Mouse (Mus musculus) forebrain, embryonic 16.5 days (tissue): ENCODE results near the gene Sync. TPM values are rescaled to one million over a fixed set of nuclear protein-coding genes. Genes with fewer than 3 reads are reported as not detected.

Experiments used
- ATAC-seq: fragments of 200-750 bp; cut with Nextera tagmentation; 2 replicates; pipeline ENCODE4 v1.8.0; 2017; ENCODE audit warnings: mild to moderate bottlenecking, moderate library complexity
- H3K27ac ChIP-seq: fragments of 300-500 bp; sonication (generic); 2 replicates; pipeline ENCODE4 v1.5.1; 2014; ENCODE audit warnings: low read length, control low read depth
- H3K27me3 ChIP-seq: fragments of 300-500 bp; sonication (generic); replicated peaks from 2 replicates; pipeline ENCODE4 v1.6.1; 2014; ENCODE audit warnings: low read length; ENCODE audit not compliant: control insufficient read depth, insufficient read depth
- H3K36me3 ChIP-seq: fragments of 300-500 bp; sonication (generic); 2 replicates; pipeline ENCODE4 v1.6.1; 2014; ENCODE audit not compliant: control insufficient read depth, insufficient read depth
- H3K4me1 ChIP-seq: fragments of 300-500 bp; sonication (generic); replicated peaks from 2 replicates; pipeline ENCODE4 v1.6.1; 2014; ENCODE audit warnings: low read length; ENCODE audit not compliant: control insufficient read depth, insufficient read depth
- H3K4me2 ChIP-seq: fragments of 300-500 bp; sonication (generic); 2 replicates; pipeline ENCODE4 v1.6.1; 2014; ENCODE audit warnings: mild to moderate bottlenecking, low read length, control low read depth
- H3K4me3 ChIP-seq: fragments of 300-500 bp; sonication (generic); replicated peaks from 2 replicates; pipeline ENCODE4 v1.5.1; 2014; ENCODE audit warnings: mild to moderate bottlenecking, low read length, control low read depth
- H3K9ac ChIP-seq: fragments of 300-500 bp; sonication (generic); replicated peaks from 2 replicates; pipeline ENCODE4 v1.6.1; 2014; ENCODE audit warnings: low read depth, low read length, control low read depth
- H3K9me3 ChIP-seq: fragments of 300-500 bp; sonication (generic); 2 replicates; pipeline ENCODE4 v1.6.1; 2016; ENCODE audit warnings: low read length; ENCODE audit not compliant: control insufficient read depth
- WGBS: fragments of 180-500 bp; shearing (Covaris S2); extraction: QIAGEN DNeasy Blood & Tissue Kit; methylation state at CpG from one replicate; pipeline ENCODE4 v1.1.7; 2014; 5-methylcytosine and 5-hydroxymethylcytosine counted together
- polyA plus RNA-seq: library from polyadenylated mRNA; unstranded; fragments of >200 nt; fragmentation: Nextera tagmentation; extraction: Ambion mirVana; gene quantifications from 2 replicates; pipeline ENCODE4 v1.2.1, GENCODE M21; 2015

Sync gene
- polyA plus RNA-seq, 1 experiment from 2014 or later: 0.38 TPM

DNA sequence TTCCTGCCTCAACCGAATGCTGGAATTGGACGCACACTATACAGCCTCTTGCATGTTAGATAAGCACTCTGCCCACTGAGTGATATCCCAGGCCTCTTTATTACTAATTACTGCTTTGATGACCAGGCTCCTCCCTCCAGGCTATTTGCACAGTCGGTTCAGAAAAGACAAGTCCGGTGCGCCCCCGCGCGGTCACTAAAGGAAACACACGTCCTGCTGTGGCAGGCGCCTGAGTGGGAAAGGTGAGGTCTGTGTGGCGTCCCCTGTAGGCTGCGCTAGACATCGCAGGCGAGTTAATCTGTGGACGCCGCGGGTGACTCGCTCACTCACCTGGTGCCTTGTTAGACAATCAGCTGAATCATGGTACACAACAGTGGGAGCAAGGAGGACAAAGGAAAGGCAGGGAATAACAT lies 11.0 kb upstream of the Sync start:
- WGBS: 3% methylated on average over 18 of the region's 18 CpGs
- peak; percentile 59 for ATAC-seq
- Histone ChIP-seq H3K36me3 (no peaks in the 10 kb centered on the region), H3K9ac (no peak overlapping the region), H3K4me1 (peaks cover 4% of the 10 kb centered on the region; the same call in 1 of the 2 replicates), H3K4me3 (no peak overlapping the region), H3K27me3 (no peaks in the 10 kb centered on the region), H3K27ac (no peak overlapping the region), H3K9me3 (no peaks in the 10 kb centered on the region), H3K4me2 (no peak overlapping the region)

DNA sequence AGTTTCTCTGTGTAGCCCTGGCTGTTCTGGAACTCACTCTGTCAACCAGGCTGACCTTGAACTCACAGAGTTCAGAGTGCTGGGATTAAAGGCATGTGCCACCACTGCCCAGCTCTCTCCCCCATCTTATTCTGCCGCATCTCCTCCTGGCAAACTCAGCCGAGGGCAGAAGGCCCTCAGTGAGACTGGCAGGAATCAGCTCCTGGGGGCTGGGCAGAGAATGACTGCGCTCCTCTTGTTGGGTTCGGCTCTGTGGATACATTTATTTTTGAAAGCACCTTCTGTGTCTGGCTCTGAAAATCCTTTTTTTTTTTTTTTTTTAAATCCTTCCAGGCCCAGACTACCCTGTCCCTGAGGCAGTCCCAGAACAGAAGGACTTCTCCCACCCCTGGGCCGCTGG lies 4.6 kb upstream of the Sync start:
- Histone ChIP-seq H3K4me1 (peaks cover 16% of the 10 kb centered on the region), H3K27me3 (peaks cover 4% of the 10 kb centered on the region; the same call in 1 of the 2 replicates), H3K9ac (no peak overlapping the region), H3K4me2 (no peak overlapping the region), H3K27ac (no peak overlapping the region), H3K4me3 (no peak overlapping the region), H3K36me3 (no peaks in the 10 kb centered on the region), H3K9me3 (no peaks in the 10 kb centered on the region)
- 77% methylated on average over 5 of the region's 5 CpGs for WGBS
- no peak for ATAC-seq

DNA sequence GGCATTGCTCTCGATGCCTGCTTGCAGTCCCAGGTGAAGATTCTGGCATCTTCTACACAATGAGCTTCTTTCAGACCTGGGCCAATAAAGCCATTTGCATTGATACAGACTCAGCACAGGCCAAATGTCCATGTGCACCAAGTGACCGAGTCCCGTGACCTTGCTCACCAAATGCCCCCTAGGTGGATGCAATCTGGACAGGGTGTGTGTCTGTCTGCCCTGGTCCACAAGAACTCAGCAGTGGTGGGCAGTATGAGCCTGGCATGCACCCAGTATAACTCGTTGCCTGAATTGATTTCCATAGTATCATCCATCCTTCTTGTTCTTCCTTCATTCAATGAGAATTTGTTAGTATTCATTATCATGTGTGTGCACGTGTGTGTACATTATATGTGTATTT lies 4.2 kb upstream of the Sync start:
- peaks cover 16% of the 10 kb centered on the region for H3K4me1 ChIP-seq
- H3K9me3 ChIP-seq: no peaks in the 10 kb centered on the region
- no peak overlapping the region for H3K9ac ChIP-seq
- no peak overlapping the region for H3K4me3 ChIP-seq
- H3K36me3 ChIP-seq: no peaks in the 10 kb centered on the region
- no peak overlapping the region for H3K4me2 ChIP-seq
- H3K27me3 ChIP-seq: peaks cover 4% of the 10 kb centered on the region; the same call in 1 of the 2 replicates
- H3K27ac ChIP-seq: no peak overlapping the region
- no peak for ATAC-seq
- 80% methylated on average over 5 of the region's 5 CpGs for WGBS

DNA sequence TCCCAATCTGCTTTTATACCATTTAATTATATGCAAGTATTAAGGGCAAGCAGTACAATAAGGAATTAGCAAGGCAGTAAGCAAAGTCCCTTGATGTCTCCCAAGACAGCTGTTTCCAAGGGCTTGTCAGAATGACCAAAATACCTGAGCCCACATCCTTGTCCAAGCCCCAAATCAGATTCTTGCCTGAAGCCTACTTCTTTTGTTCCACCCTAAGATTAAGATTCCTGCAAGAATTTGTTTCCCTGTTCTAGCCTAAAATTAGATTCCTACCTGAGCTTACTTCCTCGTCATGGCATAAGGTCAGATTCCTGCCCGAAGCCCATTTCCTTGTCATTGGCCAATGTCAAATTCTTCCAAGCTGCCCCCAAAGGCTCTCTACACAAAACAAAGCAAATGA lies 2.7 kb upstream of the Sync start:
- Histone ChIP-seq H3K4me2 (no peak overlapping the region), H3K4me1 (peaks cover 16% of the 10 kb centered on the region), H3K27me3 (peaks cover 4% of the 10 kb centered on the region; the same call in 1 of the 2 replicates), H3K9me3 (no peaks in the 10 kb centered on the region), H3K4me3 (no peak overlapping the region), H3K27ac (no peak overlapping the region), H3K36me3 (no peaks in the 10 kb centered on the region), H3K9ac (no peak overlapping the region)
- 92% methylated on average over 2 of the region's 2 CpGs for WGBS
- ATAC-seq: no peak

DNA sequence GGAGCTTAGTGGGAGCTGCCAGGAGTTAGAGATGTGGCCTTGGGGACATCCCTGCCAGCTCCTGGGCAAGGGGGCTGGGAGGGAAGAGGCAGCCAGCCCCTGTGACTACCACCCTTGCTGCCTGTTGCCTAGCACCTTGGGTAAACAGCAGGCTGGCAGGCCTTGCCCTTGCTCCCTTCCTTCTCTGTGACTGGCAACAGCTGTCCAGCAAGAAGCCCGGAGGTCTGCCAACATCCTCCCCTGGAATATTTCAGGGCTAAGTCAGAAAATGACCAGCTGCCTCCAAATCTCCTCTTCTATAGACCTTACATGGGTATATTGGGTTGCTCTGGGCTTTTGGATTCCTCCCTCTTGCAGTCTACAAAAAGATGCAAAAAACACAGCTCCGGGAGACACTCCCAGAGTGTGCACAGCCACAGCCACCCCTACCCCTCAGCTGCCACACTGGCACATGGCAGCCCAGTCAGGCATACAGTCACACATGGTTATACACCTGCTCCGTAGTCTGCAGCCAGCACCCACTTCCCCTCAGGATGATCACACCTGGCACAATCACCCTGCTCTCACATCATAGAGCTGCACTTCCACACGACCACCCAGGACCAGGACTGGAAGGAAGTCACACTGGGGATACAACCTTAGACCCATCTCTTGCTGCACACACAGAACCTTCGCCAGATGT lies 1.3 kb upstream of the Sync start:
- no peaks in the 10 kb centered on the region for H3K36me3 ChIP-seq
- H3K4me3 ChIP-seq: no peak overlapping the region
- no peak for ATAC-seq
- H3K27me3 ChIP-seq: peaks cover 4% of the 10 kb centered on the region; the same call in 1 of the 2 replicates
- 58% methylated on average over 5 of the region's 5 CpGs for WGBS
- H3K27ac ChIP-seq: no peak overlapping the region
- H3K9me3 ChIP-seq: no peaks in the 10 kb centered on the region
- peaks cover 16% of the 10 kb centered on the region for H3K4me1 ChIP-seq
- no peak overlapping the region for H3K9ac ChIP-seq
- peak overlapping the region; percentile 89; the same call in 1 of the 2 replicates for H3K4me2 ChIP-seq

DNA sequence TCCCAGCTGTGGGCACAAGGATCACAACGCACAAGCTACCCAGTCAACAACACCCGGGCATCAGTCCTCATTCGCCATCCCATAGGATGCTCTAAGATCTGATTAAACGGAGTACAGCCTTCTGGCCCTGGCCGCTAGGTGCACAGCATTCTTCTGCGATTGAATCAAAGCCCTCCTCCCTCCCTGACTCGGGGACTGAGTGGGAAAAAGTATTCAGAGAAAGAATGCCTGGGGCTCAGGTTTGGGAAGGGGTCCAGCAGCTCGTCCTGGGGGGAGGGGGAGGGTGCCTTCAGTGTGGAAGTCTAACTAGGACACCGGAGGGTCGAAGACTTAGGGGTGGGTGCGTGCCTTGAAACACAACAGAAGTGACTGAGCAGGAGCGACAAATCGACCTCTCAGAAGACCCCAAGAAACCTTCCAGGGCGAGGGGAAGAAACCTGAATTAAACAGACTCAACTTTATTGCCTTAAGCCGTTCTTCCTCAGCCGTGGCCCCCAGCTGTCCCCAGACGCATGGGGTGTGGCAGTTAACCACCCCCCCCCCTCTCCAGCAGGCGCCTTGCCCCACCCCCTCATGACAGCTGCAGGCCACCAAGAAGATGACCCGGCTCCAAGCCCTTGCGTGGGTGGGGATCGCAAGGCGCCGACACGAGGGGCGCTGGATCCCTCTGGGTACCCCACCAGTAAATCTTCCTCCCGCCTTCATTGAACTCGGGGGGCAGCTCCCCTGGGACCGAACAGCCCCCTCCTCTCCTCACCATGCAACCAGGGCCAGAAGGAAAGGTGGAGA lies 540 bp upstream of the Sync start:
- Histone ChIP-seq H3K9me3 (no peaks in the 10 kb centered on the region), H3K4me3 (peak overlapping the region; percentile 49), H3K27ac (no peak overlapping the region), H3K4me2 (peak overlapping the region; percentile 89), H3K27me3 (peaks cover 4% of the 10 kb centered on the region; the same call in 1 of the 2 replicates), H3K4me1 (peaks cover 16% of the 10 kb centered on the region), H3K36me3 (no peaks in the 10 kb centered on the region), H3K9ac (peak overlapping the region; percentile 57)
- no peak; the same call in 1 of the 2 replicates for ATAC-seq
- WGBS: under 1% methylated on average over 28 of the region's 28 CpGs

DNA sequence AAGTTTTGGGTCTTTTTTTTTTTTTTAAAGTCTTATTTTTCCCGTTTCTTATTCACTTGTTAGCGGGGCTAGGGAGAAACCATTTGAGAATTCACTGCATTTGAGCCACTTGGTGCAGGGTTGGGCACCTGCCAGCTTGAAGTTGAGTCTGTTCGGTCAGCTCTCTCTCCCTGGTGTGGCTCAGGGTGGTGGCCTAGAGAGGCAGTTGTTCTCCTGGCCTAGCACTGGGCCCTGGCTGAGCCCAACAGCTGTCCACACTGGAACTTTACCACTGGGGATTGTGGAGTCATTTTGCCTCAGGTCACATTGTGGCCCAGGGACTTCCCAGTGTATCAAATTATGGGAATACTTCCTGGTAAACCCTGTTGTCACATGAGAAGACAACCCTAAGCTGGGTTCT lies 650 bp downstream of the Sync start:
- H3K27me3 ChIP-seq: peaks cover 4% of the 10 kb centered on the region; the same call in 1 of the 2 replicates
- 26% methylated on average over 3 of the region's 3 CpGs for WGBS
- H3K4me1 ChIP-seq: peaks cover 16% of the 10 kb centered on the region
- peak overlapping the region; percentile 49 for H3K4me3 ChIP-seq
- H3K9ac ChIP-seq: no peak overlapping the region
- H3K36me3 ChIP-seq: no peaks in the 10 kb centered on the region
- H3K4me2 ChIP-seq: no peak overlapping the region; the same call in 1 of the 2 replicates
- H3K9me3 ChIP-seq: no peaks in the 10 kb centered on the region
- no peak overlapping the region for H3K27ac ChIP-seq
- ATAC-seq: no peak

DNA sequence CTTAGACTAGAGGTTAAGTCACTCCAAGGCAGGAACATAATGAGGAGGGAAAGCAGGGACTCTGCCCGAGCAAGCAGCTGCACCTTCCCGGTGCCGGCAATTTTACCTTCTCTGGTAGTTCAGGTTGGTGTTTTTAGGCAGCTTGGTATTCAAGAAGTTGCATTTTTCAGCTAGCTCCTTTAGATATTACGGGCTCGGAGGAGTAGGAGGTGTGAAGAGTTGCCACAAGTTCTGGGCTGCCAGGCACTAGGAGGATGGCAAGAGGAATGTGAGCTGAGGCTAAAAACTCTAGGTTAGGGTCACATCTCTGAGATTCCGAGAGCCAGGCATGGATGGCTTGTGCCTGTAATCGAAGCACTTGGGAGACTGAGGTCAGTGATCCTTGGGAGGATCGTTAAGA lies 2.3 kb downstream of the Sync start:
- Histone ChIP-seq H3K27ac (no peak overlapping the region), H3K9ac (no peak overlapping the region), H3K4me3 (no peak overlapping the region), H3K4me1 (peaks cover 16% of the 10 kb centered on the region), H3K9me3 (no peaks in the 10 kb centered on the region), H3K27me3 (peaks cover 6% of the 10 kb centered on the region; the same call in 1 of the 2 replicates), H3K4me2 (no peak overlapping the region), H3K36me3 (no peaks in the 10 kb centered on the region)
- 90% methylated on average over 8 of the region's 8 CpGs for WGBS
- no peak for ATAC-seq

DNA sequence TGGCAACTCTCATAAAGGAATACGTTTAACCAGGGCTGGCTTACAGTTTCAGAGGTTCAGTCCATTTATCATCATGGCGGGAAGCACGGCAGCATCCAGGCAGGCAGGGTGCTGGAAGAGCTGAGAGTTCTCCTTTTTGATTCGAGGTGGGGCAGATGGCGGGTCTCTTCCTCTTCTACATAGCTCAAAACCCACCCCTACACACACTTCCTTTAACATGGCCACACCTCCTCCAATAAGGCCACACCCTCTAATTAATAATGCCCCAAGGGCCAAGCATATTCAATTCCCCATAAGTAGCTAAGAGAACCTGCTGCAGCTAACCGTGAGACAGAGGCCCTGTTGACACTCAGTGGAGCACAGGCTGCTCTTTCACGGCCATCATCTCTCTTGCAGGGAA lies 5.4 kb downstream of the Sync start:
- H3K4me2 ChIP-seq: no peak overlapping the region
- H3K27ac ChIP-seq: no peak overlapping the region
- no peak for ATAC-seq
- H3K9me3 ChIP-seq: no peaks in the 10 kb centered on the region
- no peak overlapping the region for H3K4me3 ChIP-seq
- H3K36me3 ChIP-seq: no peaks in the 10 kb centered on the region
- H3K9ac ChIP-seq: no peak overlapping the region
- WGBS: 76% methylated on average over 7 of the region's 7 CpGs
- no peaks in the 10 kb centered on the region for H3K4me1 ChIP-seq
- H3K27me3 ChIP-seq: 0 out of 2 replicates have a peak, but pooled peaks cover 2% of the 10 kb centered on the region
